Mouse (Mus musculus) megakaryocyte, embryonic 14.5 days (primary cell): ENCODE results near the gene Gli3. TPM values are rescaled to one million over a fixed set of nuclear protein-coding genes. Genes with fewer than 3 reads are reported as not detected.

ENCODE experiments used
- H3K27me3 ChIP-seq: replicated peaks from 2 replicates; pipeline ENCODE3; 2012; ENCODE audit warnings: inconsistent platforms
- H3K36me3 ChIP-seq: replicated peaks from 2 replicates; pipeline ENCODE3; 2012; ENCODE audit warnings: low read length, inconsistent platforms, mixed read lengths
- H3K4me1 ChIP-seq: 2 replicates; pipeline ENCODE4 v1.6.1; 2012; ENCODE audit warnings: inconsistent platforms
- H3K4me3 ChIP-seq: replicated peaks from 2 replicates; pipeline ENCODE3; 2012; ENCODE audit warnings: moderate library complexity, mild to moderate bottlenecking, inconsistent platforms
- H3K9me3 ChIP-seq: 2 replicates; pipeline ENCODE4 v1.6.1; 2012; ENCODE audit warnings: inconsistent platforms
- FLI1 ChIP-seq: IDR thresholded peaks from 2 replicates; pipeline ENCODE4 v1.6.1; 2012; ENCODE audit warnings: low read length, inconsistent platforms, mixed read lengths
- GATA1 ChIP-seq: IDR thresholded peaks from 3 replicates; pipeline ENCODE4 v1.6.1; 2012; ENCODE audit warnings: mixed read lengths, low read length, inconsistent platforms, borderline replicate concordance
- polyA plus RNA-seq: library from polyadenylated mRNA; stranded (reverse); fragments of >175 nt; gene quantifications from 2 replicates; pipeline ENCODE4 v1.2.3, GENCODE M21; 2012; ENCODE audit warnings: low replicate concordance; ENCODE audit not compliant: insufficient read depth

Gene Gli3
- polyA plus RNA-seq, 1 experiment: not detected

GRCm38 (mm10) chr13:15742308-15742707 lies 279.3 kb downstream of the Gli3 start:
- TF ChIP-seq GATA1: no peak
- TF ChIP-seq FLI1: no peak
- no peak overlapping the region for H3K4me3 ChIP-seq
- no peaks in the 10 kb centered on the region for H3K36me3 ChIP-seq
- peaks cover 4% of the 10 kb centered on the region for H3K9me3 ChIP-seq
- no peaks in the 10 kb centered on the region for H3K4me1 ChIP-seq
- H3K27me3 ChIP-seq: no peaks in the 10 kb centered on the region

DNA sequence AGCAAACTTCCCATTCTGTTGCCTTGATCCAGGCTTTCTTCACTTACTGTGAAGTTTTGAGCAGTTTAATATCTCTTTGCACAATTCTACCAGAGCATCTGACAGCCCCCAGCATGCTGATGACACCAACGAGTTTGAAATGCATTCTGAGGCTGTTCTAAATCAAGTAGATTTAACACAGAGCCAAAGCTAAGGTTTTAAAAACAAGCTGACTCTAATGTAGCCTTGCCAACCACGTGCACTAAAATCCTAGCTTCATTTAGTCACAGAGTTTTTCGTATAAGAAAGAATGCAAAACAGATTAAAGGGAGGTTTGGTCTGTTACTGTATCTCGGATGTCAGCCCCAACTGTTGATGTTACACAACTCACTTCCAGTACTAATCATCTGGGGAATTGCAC lies 279.7 kb downstream of the Gli3 start:
- Histone ChIP-seq H3K4me1 (no peaks in the 10 kb centered on the region), H3K4me3 (no peak overlapping the region), H3K27me3 (no peaks in the 10 kb centered on the region), H3K36me3 (no peaks in the 10 kb centered on the region), H3K9me3 (peaks cover 4% of the 10 kb centered on the region)
- TF ChIP-seq FLI1 (no peak), GATA1 (no peak)

GRCm38 (mm10) chr13:15758835-15759632 lies 296.0 kb downstream of the Gli3 start:
- peaks cover 16% of the 10 kb centered on the region for H3K4me1 ChIP-seq
- TF ChIP-seq FLI1 (no peak), GATA1 (no peak)
- H3K9me3 ChIP-seq: no peaks in the 10 kb centered on the region
- H3K36me3 ChIP-seq: no peaks in the 10 kb centered on the region
- H3K4me3 ChIP-seq: peak overlapping the region; percentile 89
- H3K27me3 ChIP-seq: peaks cover 6% of the 10 kb centered on the region

GRCm38 (mm10) chr13:15759633-15760441 lies 296.8 kb downstream of the Gli3 start:
- Histone ChIP-seq H3K9me3 (no peaks in the 10 kb centered on the region), H3K27me3 (peaks cover 6% of the 10 kb centered on the region), H3K36me3 (no peaks in the 10 kb centered on the region), H3K4me3 (peak overlapping the region; percentile 89), H3K4me1 (peaks cover 16% of the 10 kb centered on the region)
- TF ChIP-seq GATA1 (no peak), FLI1 (no peak)

GRCm38 (mm10) chr13:15762291-15762690 lies 299.3 kb downstream of the Gli3 start:
- no peak for TF ChIP-seq GATA1
- no peak for TF ChIP-seq FLI1
- Histone ChIP-seq H3K4me1 (peaks cover 16% of the 10 kb centered on the region), H3K36me3 (no peaks in the 10 kb centered on the region), H3K9me3 (no peaks in the 10 kb centered on the region), H3K4me3 (no peak overlapping the region), H3K27me3 (peaks cover 6% of the 10 kb centered on the region)

DNA sequence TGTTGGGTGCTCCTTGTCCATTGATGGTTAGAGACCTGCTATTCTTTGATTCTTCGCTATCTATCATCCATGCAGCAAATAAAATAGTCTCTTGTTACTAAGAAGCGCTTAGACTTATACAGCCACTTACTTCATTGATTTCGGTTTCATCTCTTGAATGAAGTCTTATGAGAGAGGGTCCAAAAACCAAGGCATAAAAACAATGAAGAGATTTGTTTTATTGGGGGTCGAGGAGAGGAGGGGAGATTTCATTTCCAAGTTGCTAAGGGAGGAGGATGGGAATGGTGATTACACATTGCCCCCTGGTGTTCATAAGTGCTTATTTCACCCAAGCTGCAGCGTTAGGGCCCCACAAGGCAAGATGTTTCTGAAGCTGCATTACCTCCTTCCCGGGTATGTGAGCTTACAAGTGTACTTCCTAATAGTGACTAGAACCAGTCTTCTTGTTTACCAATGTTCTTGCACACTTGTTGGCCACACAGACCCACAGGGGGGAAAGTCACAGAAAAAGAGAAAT lies 299.9 kb downstream of the Gli3 start:
- H3K9me3 ChIP-seq: no peaks in the 10 kb centered on the region
- peaks cover 16% of the 10 kb centered on the region for H3K4me1 ChIP-seq
- no peak overlapping the region for H3K4me3 ChIP-seq
- TF ChIP-seq GATA1 (no peak), FLI1 (no peak)
- H3K27me3 ChIP-seq: peaks cover 6% of the 10 kb centered on the region
- no peaks in the 10 kb centered on the region for H3K36me3 ChIP-seq

DNA sequence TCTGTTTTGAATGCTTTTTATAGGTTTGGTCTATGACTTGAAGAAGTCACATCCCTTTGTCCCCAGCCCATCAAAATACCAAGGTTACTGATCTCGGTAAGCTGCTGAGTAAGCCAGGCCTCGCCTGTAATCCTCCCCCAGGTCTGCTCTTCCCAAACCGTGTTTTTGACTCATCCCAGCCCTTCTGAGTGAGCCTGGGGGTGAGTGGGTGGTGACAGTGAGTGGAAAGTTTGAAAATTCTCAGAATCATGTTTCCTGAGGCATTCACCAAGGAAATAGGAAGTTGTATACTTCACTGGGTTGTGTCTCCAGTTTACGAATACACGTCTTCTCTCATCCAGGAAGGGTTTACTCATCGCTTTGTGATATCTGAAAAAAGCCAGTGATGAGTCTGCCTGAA lies 314.6 kb downstream of the Gli3 start:
- no peaks in the 10 kb centered on the region for H3K36me3 ChIP-seq
- H3K4me1 ChIP-seq: no peaks in the 10 kb centered on the region
- no peak overlapping the region for H3K4me3 ChIP-seq
- H3K9me3 ChIP-seq: peaks cover 7% of the 10 kb centered on the region; the same call in 1 of the 2 replicates
- H3K27me3 ChIP-seq: no peaks in the 10 kb centered on the region
- TF ChIP-seq GATA1 (no peak), FLI1 (no peak)
